Mouse (Mus musculus): ENCODE data around the gene Gpr39.
"Not testable (repeated sequence)": the region's sequence is repeated elsewhere in the genome, so short reads cannot be mapped to it uniquely, and the experiment has no call there.

Gene Gpr39

GRCm38 (mm10) chr1:125676790-125677273 is at the start of gene Gpr39:
Gpr39 (plus strand) TSS chr1:125676995.
- no peak for DNase-seq (ENCODE audit: low read depth)

DNA sequence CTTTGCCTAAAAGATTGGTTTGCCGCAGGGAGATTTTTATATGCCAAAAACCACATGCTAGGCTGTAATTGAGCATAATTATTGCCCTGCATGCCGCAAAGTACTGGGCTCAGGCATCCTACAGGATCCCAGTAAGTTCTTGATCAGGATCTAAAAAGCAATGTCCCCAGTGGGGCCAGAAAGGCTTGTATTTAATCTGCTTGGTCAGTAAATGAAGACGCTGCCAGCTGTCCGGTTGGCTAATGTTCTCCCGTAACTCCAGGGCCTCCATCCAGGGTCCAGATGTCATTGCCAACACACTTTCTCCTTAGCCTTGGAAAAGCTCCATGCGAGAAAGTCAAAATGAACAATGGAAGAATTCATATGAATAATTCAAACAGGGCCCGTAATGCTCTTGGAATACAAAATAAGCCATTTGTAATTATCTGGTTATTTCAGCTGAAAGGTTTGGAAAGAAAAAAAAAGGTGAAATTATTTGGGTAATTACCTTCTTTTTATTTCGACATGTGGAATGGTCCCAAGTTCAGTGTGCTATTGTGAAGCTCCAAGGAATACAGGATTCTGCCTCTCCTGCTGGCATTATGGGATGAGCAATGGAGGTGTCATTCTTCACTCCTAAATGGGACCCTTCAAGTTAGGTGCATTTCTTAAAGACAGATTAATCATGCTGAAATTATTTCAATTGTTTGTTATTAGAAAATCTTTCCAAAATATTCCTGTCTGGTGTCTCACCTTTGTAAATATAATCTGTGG is 37.1 kb upstream of the Gpr39 start:
- no peak for DNase-seq (ENCODE audit: low read depth)

GRCm38 (mm10) chr1:125643643-125644042 is 33.2 kb upstream of the Gpr39 start:
- no peak for DNase-seq (ENCODE audit: low read depth)

DNA sequence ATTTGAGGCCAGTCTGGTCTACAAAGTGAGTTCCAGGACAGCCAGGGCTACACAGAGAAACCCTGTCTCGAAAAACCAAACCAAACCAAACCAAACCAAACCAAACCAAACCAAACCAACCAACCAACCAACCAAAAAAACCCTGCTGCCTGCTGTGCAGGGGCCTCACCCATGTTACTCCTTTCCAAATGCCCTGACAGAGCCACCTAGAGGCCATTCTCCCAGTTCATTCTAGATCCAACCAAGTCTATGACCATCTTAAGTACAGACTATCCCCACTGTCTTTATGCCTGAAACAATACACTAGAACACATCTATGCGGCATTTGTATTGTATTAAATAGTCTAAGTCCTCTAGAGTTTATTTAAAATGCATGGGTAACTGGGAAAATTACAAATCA is 30.0 kb upstream of the Gpr39 start:
- DNase-seq (ENCODE audit: low read depth), result not testable (repeated sequence)

- no peak for DNase-seq (ENCODE audit: low read depth)
Observed at GRCm38 (mm10) chr1:125648011-125648410, 28.8 kb upstream of the Gpr39 start.

GRCm38 (mm10) chr1:125649056-125649455 is 27.7 kb upstream of the Gpr39 start:
- DNase-seq (ENCODE audit: low read depth), result no peak

GRCm38 (mm10) chr1:125652836-125653594 is 23.8 kb upstream of the Gpr39 start:
- no peak for DNase-seq (ENCODE audit: low read depth)

- DNase-seq (ENCODE audit: low read depth), result no peak
Observed at GRCm38 (mm10) chr1:125657416-125657815, 19.4 kb upstream of the Gpr39 start.

GRCm38 (mm10) chr1:125660151-125660550 is 16.6 kb upstream of the Gpr39 start:
- DNase-seq (ENCODE audit: low read depth), result no peak

DNA sequence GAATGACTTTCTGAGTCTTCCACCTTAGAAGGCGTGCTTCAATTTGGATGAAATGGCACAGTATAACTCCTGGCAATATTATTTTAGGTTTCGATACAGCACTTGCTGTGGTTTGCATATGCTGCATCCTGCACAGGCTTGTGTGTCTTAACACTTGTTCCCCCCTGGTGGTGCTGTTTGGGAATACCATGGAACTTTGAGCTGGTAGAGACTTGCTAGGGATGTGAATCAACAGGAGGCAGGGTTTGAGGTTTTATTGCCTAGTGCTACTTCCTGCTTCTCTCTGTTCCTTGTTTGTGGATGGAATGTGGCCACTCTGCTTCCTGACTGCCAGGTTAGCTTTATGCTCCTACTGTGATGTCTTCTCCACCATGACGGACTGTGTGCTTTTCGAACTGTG is 15.9 kb upstream of the Gpr39 start:
- DNase-seq (ENCODE audit: low read depth), result no peak

DNA sequence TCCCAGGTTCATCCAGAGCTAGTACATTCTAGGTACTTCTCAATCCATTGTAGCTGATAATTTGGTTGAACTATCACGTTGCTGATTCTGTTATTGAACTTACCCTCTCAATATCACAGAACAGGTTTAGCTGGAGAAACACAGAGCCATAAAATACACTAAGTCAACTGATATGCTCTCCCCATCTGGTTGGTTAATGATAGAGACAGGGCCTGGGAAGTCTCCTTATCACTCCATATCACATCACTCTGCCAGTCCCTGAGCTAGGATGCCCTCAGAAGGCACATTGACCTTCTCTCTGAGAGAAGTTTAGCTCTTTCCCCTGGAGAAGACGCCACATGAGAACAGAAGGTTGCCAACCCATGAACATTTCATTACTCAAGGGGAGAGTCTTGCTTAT is 14.7 kb upstream of the Gpr39 start:
- DNase-seq (ENCODE audit: low read depth), result no peak

- DNase-seq (ENCODE audit: low read depth), result no peak
Observed at GRCm38 (mm10) chr1:125662660-125663059, 14.1 kb upstream of the Gpr39 start.

GRCm38 (mm10) chr1:125663104-125663503 is 13.7 kb upstream of the Gpr39 start:
- DNase-seq (ENCODE audit: low read depth), result no peak

- DNase-seq (ENCODE audit: low read depth), result no peak
Observed at GRCm38 (mm10) chr1:125665127-125665637, 11.6 kb upstream of the Gpr39 start.

GRCm38 (mm10) chr1:125669035-125669434 is 7.8 kb upstream of the Gpr39 start:
- DNase-seq (ENCODE audit: low read depth), result no peak

DNA sequence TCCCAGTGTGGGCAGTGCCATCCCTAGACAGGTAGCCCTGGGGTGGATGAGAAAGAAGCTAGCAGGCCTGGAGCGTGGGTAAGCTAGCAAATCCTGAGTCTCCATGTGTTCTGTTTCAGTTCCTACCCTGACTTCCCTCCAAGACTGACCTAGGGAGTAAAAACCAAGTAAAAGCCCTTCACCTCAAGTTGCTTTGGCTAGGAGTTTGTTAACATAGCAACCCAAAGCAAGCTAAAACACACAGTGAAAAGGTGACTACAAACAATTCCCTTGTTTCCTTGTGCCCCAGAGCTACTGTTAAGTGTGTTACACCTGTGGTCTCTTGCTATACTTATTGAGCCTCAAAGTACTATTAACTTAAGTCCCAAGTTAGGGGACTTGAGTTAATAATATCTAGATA is 1.6 kb upstream of the Gpr39 start:
- no peak for DNase-seq (ENCODE audit: low read depth)

DNA sequence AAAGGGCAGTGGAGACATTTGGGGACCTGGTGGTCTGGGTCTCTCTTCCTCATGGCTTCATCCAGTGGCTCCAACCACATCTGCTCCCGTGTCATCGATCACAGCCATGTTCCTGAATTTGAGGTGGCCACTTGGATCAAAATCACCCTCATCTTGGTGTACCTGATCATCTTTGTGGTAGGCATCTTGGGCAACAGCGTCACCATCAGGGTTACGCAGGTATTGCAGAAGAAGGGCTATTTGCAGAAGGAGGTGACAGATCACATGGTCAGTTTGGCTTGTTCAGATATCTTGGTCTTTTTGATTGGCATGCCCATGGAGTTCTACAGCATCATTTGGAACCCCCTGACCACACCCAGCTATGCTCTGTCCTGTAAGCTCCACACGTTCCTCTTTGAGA is 491 bp downstream of the Gpr39 start:
- DNase-seq (ENCODE audit: low read depth), result no peak

DNA sequence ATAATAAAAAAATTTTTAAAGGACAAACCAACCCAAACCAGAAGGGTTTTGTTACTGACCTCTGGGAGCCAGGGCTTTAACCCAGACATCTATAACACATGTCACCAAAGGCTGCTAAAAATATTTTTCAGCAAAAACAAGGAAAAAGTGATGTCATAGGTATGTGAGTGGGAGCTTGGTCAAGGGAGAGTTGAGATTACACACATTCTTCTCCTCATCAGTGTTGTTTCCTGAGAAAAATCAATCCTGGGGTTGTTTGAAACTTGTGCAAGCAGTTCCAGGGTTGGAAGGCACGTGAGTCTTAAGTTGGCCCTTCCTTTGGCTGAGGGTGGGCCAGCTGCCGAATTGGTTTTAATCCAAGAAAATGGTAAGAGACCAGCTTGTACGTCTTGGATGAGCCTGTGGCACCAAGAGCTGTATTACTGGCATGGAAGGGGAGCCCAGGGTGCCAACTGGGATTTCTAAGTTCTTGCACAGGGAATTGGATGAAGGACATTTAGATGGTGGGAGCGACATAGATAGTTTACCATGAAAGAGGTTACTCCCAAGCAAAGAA is 2.8 kb downstream of the Gpr39 start:
- no peak for DNase-seq (ENCODE audit: low read depth)

DNA sequence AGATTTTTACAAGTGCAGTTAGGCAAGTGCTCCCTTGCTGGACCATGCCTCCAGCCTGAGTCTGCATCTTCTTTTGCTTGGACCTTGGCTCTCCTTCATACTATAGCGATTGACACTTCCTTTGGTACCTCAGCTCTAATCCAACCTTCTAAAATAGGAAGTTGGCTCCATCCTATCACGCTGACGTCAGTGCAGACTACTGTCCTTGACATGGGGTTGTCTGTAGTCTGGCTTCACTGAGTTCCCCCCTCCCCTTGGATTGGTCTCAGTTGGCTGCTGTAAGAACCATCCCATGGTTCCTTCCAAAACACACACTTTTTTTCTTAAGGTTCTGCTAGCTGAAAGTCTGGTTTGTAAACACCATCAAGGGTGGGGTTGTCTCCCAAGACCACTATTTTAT is 7.6 kb downstream of the Gpr39 start:
- no peak for DNase-seq (ENCODE audit: low read depth)

DNA sequence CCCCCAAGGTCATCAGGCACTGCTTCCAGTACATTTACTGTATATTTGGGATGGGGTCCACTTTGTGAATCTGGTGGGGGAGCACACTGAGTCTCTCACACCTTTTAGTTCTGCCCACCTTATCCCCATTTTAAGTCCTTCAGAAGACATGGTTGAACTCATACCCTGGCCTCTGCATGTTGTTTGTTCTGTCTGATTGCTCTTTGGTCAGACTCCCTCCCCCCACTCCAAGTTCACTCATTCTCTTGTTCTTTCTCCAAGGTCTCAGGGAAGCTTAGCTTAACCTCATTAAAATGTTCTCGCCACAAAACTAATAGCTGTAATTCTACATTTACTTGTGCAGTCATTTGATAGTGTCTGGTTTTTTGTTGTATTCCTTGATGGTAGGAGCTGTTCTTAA is 8.5 kb downstream of the Gpr39 start:
- no peak for DNase-seq (ENCODE audit: low read depth)

DNA sequence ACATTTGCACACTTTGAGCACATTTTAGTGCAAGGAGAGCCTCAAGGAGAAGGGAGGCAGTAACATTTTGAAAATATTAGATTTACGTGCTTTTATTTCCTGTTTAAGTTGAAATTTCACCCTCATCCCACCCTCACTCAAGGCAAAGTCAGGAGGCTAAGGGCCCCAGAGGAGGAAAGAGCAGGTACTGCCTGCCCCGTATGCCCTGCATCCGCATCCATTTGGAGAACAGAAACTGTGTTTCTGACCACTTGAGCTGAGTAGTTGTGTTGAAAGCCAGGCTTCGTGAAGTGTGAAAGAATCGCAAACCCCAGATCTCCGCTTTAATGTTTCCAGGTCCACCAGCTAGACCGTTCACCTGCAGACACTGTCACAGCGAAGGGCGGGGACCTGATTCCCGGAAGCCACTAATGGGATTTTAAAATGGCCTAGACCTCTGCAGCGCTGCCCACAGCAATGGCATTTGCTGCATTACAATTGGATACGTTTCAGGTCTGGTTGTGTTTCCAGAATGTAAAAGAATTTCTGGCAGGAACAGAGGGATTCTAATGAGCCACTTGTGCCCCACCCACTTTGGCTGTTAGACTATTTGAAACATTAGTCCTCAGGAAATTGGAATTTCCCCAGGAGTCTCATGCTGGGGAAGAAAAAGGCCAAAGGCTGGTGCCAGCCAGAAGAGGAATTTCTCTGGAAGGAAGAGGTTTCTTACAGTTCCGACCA is 11.1 kb downstream of the Gpr39 start:
- DNase-seq (ENCODE audit: low read depth), result no peak

GRCm38 (mm10) chr1:125693541-125693940 is 16.7 kb downstream of the Gpr39 start:
- no peak for DNase-seq (ENCODE audit: low read depth)

Data from c-Kit-positive CD71-negative TER-119-negative erythroid progenitor cells, embryonic 14.5 days (primary cell).